Mouse (Mus musculus) forebrain, embryonic 11.5 days (tissue): Measurements from ENCODE around the gene Tbx22. TPM values are rescaled to one million over a fixed set of nuclear protein-coding genes. Genes with fewer than 3 reads are reported as not detected.

Experiments
- ATAC-seq: fragments of 200-750 bp; cut with Nextera tagmentation; replicated peaks from 2 replicates; pipeline ENCODE4 v1.8.0; 2017; ENCODE audit warnings: moderate TSS enrichment; ENCODE audit not compliant: low FRiP score
- DNase-seq: peaks from one replicate; pipeline ENCODE4 v3.0.0-alpha.2; 2017; ENCODE audit warnings: low spot score
- H3K27ac ChIP-seq: fragments of 300-500 bp; sonication (generic); 2 replicates; pipeline ENCODE4 v1.5.1; 2014; ENCODE audit warnings: low read depth, low read length
- H3K27me3 ChIP-seq: fragments of 300-500 bp; sonication (generic); 2 replicates; pipeline ENCODE4 v1.6.1; 2014; ENCODE audit warnings: mild to moderate bottlenecking, low read length, mixed read lengths; ENCODE audit not compliant: control insufficient read depth, insufficient read depth
- H3K36me3 ChIP-seq: fragments of 300-500 bp; sonication (generic); 2 replicates; pipeline ENCODE4 v1.6.1; 2014; ENCODE audit warnings: mild to moderate bottlenecking, low read length, moderate library complexity, mixed read lengths; ENCODE audit not compliant: control insufficient read depth, insufficient read depth
- H3K4me1 ChIP-seq: fragments of 300-500 bp; sonication (generic); replicated peaks from 2 replicates; pipeline ENCODE4 v1.6.1; 2014; ENCODE audit warnings: low read length, mixed read lengths; ENCODE audit not compliant: control insufficient read depth, insufficient read depth
- H3K4me2 ChIP-seq: fragments of 300-500 bp; sonication (generic); 2 replicates; pipeline ENCODE4 v1.6.1; 2014; ENCODE audit warnings: low read depth, mild to moderate bottlenecking, low read length, moderate library complexity, mixed read lengths; ENCODE audit not compliant: severe bottlenecking
- H3K4me3 ChIP-seq: fragments of 300-500 bp; sonication (generic); 2 replicates; pipeline ENCODE4 v1.5.1; 2014; ENCODE audit warnings: low read depth, low read length
- H3K9ac ChIP-seq: fragments of 300-500 bp; sonication (generic); 2 replicates; pipeline ENCODE4 v1.6.1; 2014; ENCODE audit warnings: low read length
- H3K9me3 ChIP-seq: fragments of 300-500 bp; sonication (generic); 2 replicates; pipeline ENCODE4 v1.6.1; 2016; ENCODE audit warnings: low read length, mixed read lengths; ENCODE audit not compliant: control insufficient read depth
- WGBS: fragments of 180-500 bp; shearing (Covaris S2); extraction: QIAGEN DNeasy Blood & Tissue Kit; methylation state at CpG from one replicate; pipeline ENCODE4 v1.1.7; 2014; 5-methylcytosine and 5-hydroxymethylcytosine counted together
- polyA plus RNA-seq: library from polyadenylated mRNA; unstranded; fragments of >200 nt; fragmentation: Nextera tagmentation; extraction: Ambion mirVana; gene quantifications from 2 replicates; pipeline ENCODE4 v1.2.1, GENCODE M21; 2014

Tbx22 gene
- 0.72 and 2.5 TPM in 2 replicates for polyA plus RNA-seq

DNA sequence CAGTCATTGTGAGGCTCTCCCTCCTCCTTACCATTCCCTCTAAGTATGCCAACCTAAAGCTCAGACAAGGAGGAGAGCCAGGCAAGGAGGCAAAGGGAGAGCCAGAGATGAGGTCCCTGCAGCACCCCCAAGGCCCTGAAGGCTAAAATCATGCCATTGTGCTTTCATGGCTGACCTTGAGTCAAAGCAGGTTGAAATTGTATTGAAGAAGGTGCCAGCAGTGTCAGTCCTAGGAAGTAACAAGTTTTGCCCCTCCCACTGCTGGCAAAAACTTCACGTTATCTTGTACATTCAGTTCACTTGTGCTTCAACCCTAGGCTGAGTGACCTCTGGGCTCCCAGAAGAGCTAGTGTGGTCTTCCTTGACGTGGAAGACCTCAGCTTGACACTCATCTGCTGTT lies at the start of gene Tbx22:
Tbx22 (plus strand) TSS at position 301 of the 400 bp plus-strand sequence.
- 69% methylated on average over 2 of the region's 2 CpGs for WGBS
- no peak within 1 kb of the TSS for H3K4me2 ChIP-seq

DNA sequence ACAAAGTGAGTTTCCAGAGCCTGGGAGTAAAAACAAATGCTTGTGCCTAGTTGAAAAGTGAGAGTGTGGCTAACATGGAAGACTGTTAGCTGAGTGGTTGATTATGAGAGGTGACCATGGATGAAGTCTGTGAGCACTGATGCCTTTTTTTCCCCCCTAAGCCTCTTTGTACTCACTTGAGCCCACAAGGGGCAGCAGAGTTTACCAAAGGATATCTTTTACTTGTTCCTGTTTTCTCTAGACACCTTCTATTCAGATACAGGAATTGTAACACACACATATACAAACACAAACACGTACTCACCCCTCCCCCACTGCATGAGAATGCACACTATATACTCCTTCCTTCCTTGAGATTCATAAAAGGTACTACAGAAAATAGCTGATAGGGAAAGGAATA lies 913 bp downstream of the Tbx22 start:
- DNase-seq: no peak

More for the DNA sequence above, at the start of gene Tbx22:
- no peaks in the 10 kb centered on the region for H3K36me3 ChIP-seq
- ATAC-seq: no peak
- no peak for DNase-seq
- no peaks in the 10 kb centered on the region for H3K9me3 ChIP-seq
- H3K4me1 ChIP-seq: no peaks in the 10 kb centered on the region
- H3K4me3 ChIP-seq: no peak within 1 kb of the TSS
- H3K27ac ChIP-seq: no peak within 1 kb of the TSS
- no peak within 1 kb of the TSS for H3K9ac ChIP-seq
- no peaks in the 10 kb centered on the region for H3K27me3 ChIP-seq

DNA sequence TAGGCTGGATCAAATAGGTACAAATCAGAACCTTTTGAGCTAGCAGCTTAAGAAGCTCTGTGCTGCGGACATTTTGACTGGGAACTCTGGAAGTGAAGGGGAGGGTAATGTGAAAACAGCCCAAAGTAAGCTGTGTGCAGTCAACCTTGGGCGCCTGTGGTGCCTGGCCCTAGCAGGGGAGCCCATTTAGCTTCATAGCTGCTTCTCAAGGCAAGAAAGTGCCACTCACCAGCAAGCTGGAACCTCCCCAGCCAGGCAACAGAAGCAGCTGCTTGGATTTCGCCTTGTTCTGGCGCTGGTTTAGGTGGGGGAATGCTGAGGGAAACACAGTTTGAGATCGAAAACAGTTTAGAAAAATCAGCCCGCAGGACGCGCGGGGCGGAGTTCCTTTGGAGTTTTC lies 11.4 kb downstream of the Tbx22 start:
- Histone ChIP-seq H3K9me3 (no peaks in the 10 kb centered on the region), H3K36me3 (no peaks in the 10 kb centered on the region), H3K9ac (no peak overlapping the region; the same call in 1 of the 2 replicates), H3K27me3 (peaks cover 18% of the 10 kb centered on the region), H3K27ac (no peak overlapping the region), H3K4me3 (peak overlapping the region; percentile 21; the same call in 1 of the 2 replicates), H3K4me1 (no peaks in the 10 kb centered on the region), H3K4me2 (peak overlapping the region; percentile 46)
- ATAC-seq (peak; percentile 58), DNase-seq (peak; percentile 50)
- 15% methylated on average over 10 of the region's 10 CpGs for WGBS

More for the DNA sequence above, 913 bp downstream of the Tbx22 start:
- H3K4me2 ChIP-seq: no peak overlapping the region
- no peaks in the 10 kb centered on the region for H3K27me3 ChIP-seq
- H3K9ac ChIP-seq: no peak overlapping the region
- no peaks in the 10 kb centered on the region for H3K4me1 ChIP-seq
- no peaks in the 10 kb centered on the region for H3K9me3 ChIP-seq
- no peak for ATAC-seq
- no peaks in the 10 kb centered on the region for H3K36me3 ChIP-seq
- H3K4me3 ChIP-seq: no peak overlapping the region
- 36% methylated on average over 1 of the region's 1 CpGs for WGBS
- no peak overlapping the region for H3K27ac ChIP-seq

DNA sequence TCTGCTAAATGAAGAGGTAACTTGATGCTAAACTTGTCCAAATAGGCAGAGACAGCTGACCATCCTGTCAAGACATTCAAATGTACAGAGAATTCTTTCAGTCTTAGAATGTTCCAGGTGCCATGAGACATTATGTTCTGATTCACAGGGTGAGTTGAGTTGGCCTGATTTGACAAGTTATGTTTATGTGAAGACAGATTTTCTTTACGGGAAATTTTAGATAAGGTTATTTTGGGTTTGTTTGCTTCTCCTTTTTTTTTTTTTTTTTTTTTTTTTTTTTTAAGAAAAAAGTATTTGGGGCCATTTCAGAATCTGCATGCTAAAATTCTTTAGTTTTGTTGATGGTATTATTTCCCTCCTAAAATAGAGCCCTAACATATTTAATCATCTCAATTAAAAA lies 40.8 kb downstream of the Tbx22 start:
- Histone ChIP-seq H3K4me1 (no peaks in the 10 kb centered on the region), H3K9me3 (no peaks in the 10 kb centered on the region), H3K9ac (no peak overlapping the region), H3K27ac (no peak overlapping the region), H3K4me2 (no peak overlapping the region), H3K27me3 (no peaks in the 10 kb centered on the region), H3K4me3 (no peak overlapping the region), H3K36me3 (no peaks in the 10 kb centered on the region)
- ATAC-seq (no peak), DNase-seq (no peak)
- 95% methylated on average over 1 of the region's 1 CpGs for WGBS

DNA sequence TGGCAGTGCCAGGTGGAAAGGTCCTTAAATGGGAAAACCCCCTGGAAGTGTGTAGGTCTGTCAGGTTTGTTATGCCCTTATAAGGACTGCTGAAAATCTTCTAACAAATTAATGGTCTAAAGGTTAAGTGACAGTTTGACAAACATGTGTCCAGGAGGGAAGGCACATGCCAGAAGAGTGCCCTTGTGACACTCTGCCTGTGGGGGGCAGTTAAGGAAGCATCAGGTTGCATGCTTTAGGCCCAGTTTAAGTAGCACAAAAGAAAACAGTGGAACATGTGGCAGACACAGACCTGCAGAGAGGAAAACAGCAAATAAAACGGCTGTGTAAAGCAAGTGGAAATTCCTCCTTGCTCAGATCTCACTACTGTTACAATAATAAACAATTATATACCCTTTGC lies 55.8 kb downstream of the Tbx22 start:
- no peak overlapping the region for H3K4me3 ChIP-seq
- no peak overlapping the region for H3K9ac ChIP-seq
- no peak overlapping the region for H3K27ac ChIP-seq
- H3K27me3 ChIP-seq: no peaks in the 10 kb centered on the region
- no peaks in the 10 kb centered on the region for H3K4me1 ChIP-seq
- DNase-seq (no peak), ATAC-seq (no peak)
- H3K36me3 ChIP-seq: no peaks in the 10 kb centered on the region
- no peak overlapping the region for H3K4me2 ChIP-seq
- H3K9me3 ChIP-seq: no peaks in the 10 kb centered on the region
- 39% methylated on average over 1 of the region's 1 CpGs for WGBS

Other genes with a start within 250 kb of the Tbx22 start
- not detected in 2 replicates for gene Tent5d, start 124.6 kb downstream of the Tbx22 start, polyA plus RNA-seq
- gene 2610002M06Rik, start 148.4 kb downstream of the Tbx22 start, polyA plus RNA-seq: 8.7 and 9.5 TPM in 2 replicates